Mouse (Mus musculus): ENCODE measurements around the gene Chchd10.
A peak's percentile ranks its signal among the peaks of the same experiment; 100 is the strongest.

The Chchd10 gene

DNA sequence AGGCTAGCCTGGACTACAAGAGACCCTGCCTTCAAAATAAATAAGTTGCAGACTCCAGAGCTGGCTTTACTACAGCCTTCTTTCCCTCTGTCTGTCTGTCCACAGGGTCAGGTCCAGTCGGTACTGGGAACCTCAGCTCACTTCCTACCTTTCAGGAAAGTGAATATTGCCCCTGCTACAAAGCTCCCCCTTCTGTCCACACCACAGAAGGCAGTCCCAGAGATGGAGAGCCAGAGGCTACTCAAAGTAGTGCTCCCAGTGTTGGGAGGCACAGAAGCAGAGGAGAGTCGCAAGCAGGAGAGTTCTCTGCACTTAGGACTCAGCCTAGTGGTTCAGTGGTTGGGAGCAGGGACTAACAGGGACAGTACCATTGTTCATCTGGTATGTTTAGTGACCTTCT lies 8.6 kb upstream of the Chchd10 start:
- DNase-seq (ENCODE audit: low read depth) = no peak

DNA sequence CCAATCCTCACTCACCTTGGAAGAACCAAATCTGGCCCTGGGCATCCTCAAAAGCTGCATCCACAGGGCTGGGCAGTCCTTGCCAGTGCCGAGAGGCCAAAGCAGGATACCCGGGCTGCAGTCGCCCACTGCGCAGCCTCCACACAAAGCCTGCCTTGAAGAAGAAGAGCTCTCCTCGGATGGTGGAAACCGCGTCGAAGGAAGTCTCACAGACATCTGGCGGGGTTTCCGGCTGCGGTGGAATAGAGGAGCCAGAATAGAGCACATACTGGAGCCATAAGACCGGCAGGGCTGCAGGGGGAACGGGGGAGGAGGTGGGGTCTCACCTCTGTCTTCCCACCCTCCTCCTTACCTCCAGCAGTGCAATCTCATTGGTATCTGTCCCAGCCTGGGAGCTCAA lies 6.5 kb upstream of the Chchd10 start:
- no peak for DNase-seq (ENCODE audit: low read depth)

DNA sequence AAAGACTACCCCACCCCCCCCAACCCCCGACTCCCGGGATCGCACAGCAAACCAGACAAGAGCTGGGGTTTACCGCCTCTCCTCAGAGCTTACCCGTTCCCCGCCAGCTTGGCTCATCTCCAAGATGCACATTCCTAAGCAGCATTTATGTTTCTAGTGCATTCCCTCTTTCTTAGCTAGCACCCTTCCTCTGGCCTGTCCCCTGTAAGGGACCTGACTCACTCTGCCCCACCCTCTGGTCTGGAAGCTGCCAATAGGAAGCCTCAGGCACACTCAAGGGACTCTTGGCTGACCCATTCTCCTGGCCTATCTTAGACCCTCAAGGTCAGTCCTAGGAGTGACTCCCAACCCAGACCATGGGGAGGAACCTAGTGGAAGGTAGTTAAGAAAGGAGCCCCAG lies 2.6 kb upstream of the Chchd10 start:
- DNase-seq (ENCODE audit: low read depth) = no peak

DNA sequence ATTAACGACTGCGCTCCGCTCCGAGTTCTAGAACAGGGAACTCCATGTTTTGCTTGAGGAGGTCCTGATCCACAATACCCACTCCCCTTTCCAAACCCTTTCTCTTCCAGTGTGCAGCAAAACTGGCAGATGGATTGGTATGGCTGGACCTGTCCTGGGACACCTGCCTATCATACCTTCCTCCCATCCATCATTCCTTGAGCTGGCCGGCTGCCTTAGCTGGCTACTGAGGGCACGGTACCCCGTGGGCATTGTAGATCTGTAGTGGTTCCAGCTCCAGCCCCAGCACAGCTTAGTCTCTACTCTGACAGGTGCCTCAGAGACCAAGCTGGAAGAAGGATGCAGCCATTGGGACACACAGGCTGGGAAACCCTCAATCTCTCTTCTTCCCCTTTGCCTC lies 1.6 kb upstream of the Chchd10 start:
- no peak for DNase-seq (ENCODE audit: low read depth)

DNA sequence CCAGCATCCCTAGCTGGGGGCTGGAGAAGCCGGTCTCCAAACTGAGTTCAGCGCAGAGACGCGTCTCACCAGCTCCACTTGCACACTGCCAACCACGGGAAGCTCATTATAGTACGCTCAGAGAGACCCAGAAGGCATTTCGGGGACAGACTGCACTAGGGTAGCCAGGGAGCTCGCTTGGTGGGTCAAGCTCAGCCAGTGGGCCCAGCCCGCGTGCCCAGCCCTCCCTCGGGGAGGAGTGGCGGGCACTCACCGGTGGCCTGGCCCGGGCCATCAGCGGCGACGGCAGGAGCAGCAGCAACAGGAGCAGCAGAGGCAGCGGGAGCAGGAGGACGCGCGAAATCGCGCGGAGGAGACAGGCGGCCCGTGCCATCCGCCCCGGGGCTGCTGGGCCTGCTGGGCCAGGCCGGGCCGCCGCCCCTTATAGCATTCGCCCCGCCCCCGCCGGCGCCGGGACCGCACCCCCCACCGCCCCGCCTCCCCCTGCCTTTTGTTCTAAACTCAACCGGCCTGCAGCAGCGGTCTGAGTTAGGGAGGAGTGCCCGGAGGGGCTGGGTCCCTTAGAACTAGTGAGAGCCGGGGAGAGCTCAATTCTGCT lies 750 bp upstream of the Chchd10 start:
- no peak for DNase-seq (ENCODE audit: low read depth)

DNA sequence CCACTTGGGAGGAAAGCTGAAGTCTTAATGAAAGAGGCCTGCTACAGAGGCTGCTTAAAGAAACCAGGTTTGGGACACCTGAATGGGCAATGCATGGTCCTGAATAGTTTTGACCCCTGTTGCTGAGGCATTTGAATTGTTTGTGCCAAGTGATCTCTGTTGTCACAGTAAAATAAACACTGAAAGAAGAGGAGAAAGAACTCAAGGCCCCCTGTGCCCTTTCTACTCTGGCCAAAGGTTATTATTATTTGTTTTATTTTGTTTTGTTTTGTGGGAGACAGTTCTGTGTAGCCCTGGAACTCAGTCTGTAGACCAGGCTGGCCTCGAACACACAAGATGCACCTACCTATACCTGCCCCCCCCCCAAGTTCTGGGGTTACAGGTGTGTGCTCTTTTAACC lies 2.1 kb downstream of the Chchd10 start:
- DNase-seq (ENCODE audit: low read depth) = no peak

DNA sequence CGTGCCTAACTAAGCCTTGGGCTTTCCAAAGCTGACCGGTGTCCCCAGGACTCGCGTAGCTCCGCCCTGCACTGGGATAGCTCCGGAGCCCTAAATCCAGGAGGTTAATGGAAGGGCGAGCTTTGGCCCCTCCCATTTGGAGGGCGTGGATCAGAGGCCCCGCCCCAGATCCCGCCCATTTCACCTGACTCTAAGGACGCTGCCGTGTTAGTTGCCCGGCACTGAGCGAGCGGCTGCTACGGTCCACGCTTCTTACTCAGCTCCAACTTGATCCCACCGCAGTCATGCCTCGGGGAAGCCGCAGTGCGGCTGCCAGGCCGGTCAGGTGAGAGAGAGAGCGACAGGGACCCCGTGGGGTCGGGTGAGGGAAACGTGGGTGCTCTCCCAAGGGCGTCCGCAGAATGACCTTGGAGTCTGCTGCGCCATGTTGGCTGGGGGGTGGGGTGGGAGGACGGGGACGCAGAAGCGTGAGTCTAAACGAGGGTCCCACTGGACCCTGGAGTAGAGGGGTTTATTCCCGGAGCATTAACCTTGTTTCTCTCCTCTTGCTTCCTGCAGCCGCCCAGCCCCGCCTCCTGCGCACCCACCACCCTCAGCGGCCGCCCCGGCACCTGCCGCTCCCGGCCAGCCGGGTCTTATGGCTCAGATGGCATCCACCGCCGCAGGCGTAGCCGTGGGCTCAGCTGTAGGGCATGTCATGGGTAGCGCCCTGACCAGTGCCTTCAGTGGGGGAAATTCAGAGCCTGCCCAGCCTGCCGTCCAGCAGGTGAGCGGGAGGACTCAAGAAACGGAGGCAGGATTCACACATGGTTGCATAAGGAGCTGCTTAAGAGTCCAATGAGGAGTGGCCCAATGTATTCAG lies 3.0 kb downstream of the Chchd10 start, which contains the start of gene Mmp11:
Gene Mmp11 (minus strand): TSS at position 817 of the 862 bp plus-strand sequence.
- DNase-seq (ENCODE audit: low read depth) = peak; percentile 84

DNA sequence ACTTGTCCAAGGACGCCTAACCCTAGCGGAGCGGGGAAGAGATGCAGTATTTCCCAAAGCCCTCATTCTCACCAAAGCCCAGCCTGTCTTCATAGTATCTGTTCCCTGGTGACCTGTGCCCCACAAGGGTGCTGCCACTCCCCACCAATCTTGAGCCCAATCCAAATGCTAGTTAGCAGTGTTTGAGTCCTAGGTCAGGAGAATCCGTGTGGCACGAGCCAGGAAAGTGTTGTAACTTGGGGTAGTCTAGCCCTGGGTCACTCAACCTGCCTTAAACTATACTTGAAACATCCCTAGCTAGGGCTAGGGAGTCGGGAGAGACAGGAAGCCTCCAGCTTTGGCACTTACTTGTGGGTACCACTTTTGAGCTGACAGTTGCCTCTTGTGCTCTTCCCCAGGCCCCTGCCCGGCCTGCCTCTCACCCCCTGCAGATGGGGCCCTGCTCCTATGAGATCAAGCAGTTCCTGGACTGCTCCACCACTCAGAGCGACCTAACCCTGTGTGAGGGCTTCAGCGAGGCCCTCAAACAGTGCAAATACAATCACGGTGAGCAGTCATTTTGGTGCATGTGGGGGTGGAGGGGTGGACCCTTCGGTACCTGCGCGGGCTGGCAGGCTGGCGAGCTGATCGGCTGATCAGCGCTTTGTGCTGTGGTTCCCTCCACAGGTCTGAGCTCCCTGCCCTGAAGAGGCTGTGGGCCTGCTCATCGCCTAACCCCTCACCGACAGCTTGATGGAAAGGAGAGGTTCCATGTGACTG lies 4.2 kb downstream of the Chchd10 start:
- no peak for DNase-seq (ENCODE audit: low read depth)

DNA sequence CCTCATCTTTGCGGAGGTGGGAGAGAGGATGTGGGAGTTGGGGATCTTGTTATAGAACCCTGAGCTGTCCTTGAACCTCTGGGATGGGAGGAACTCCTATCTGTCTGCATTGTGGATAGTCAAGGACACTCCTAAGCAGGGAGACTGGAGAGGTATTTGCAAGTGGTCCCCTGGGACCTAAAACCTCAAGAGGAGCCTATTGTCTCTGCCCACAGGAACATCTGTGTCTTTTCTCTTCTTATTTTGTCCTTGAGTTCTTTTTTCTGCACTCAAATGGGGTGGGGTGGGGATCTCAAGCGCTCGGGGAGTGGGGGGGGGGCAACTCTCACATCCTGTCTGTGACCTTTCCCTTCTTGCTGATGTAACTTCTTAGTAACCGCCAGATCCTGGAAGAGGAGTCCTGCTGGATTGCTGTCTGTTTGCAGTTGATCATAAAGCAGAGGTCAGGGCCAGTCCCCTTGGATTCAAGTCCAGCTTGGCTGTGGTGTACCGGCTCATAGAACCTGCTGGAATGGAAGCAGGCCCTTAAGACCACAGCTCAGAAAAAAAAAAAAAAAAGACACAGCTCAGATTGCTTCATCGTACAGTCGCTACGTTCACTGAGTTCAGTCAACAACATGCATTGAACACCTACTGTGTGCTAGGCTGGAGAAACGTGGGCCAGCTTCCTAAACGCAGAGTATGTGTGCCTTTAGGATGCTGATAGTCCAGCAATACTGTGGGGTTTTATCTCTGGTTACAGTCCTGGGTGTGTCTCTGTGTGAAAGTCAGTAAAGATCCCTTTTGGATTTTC lies 5.1 kb downstream of the Chchd10 start:
- no peak for DNase-seq (ENCODE audit: low read depth)

DNA sequence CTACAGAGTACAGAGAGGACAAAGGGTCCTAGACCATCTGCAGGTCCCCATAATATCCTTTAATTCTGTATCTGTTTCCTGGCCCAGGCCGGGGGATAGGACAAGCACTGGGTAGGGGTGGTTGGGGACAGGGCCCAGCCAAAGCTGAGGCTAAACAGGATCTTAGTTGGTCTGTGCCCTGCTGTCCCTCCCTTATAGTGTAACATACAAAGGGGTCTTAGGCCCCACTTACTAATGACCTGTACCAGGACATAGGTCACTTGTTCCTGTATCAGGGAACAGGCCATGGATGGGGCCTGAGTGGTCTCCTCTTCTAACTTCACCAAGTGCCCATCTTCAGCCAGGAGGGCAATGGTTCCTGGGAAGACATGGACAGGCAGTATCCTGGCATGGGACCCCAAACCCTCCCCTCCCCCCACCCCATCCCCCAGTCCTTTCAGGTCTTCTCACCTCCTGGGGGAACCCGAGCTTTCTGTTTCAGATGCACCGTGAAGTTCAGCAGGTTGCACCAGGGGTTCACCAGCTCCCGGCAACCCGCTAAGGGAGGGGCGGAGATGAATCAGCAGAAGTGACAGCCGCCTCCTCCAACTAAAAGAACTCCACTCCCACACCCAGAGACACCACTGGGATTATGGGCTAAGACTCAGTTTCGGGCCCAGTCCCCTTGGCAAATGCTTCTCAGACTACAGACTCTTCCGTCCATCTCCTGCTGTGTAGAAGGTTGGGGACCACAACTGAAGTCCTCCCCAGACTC lies 6.7 kb downstream of the Chchd10 start:
- peak; percentile 62 for DNase-seq (ENCODE audit: low read depth)

DNA sequence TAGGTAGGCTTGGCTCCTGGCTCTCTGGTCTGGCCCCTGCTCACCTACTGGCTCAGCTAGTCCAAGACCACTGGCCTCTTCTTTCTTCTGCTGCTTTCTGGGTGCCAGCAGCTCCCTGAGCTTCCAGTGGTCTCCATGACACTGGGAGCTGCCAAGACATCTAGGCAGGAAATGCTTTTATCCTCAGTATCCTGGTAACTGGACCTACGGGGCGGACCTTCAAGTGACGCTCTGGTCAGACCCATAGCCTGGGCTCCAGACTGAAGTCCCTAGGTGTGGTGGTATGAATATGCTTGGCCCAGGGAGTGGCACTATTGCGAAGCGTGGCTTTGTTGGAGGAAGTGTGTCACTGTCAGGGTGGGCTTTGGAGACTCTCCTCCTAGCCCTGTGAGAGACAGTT lies 7.6 kb downstream of the Chchd10 start, which contains the start of gene Gm867:
Gene Gm867 (minus strand): TSS at position 153 of the 400 bp plus-strand sequence.
- DNase-seq (ENCODE audit: low read depth) = no peak

DNA sequence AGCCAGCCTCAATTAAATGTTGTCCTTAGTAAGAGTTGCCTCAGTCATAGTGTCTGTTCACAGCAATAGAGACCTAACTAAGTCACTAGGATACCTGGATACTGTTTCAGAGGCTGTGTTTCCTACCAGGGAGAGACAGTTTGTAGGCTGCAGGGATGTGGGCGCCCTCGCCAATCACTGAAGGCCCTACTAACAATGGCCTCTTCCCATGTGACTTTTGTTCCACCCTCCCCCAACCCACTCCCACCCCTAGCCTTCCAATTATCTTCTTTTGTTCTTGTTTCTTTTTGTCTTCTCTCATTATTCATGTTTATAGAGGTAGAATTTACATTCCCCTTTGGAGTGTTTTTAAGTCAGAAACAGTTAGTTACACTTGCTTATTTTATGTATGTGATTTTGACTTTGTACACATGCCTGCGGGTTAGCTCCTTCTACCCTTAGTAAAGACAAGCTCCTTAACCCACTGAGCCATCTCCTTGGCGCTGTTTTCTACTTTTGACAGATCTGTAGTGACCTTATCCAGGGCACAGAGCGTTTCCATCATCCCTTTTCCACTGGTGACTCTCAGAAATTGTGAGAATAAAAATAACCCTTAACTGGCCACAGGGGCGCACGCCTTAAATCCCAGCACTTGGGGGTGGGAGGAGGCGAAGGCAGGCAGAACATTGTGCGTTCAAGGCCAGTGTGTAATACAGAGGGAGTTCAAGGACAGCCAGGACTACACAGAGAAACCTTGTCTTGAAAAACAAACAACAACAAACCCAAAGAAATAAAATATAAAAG lies 8.3 kb downstream of the Chchd10 start:
- no peak for DNase-seq (ENCODE audit: low read depth)

DNA sequence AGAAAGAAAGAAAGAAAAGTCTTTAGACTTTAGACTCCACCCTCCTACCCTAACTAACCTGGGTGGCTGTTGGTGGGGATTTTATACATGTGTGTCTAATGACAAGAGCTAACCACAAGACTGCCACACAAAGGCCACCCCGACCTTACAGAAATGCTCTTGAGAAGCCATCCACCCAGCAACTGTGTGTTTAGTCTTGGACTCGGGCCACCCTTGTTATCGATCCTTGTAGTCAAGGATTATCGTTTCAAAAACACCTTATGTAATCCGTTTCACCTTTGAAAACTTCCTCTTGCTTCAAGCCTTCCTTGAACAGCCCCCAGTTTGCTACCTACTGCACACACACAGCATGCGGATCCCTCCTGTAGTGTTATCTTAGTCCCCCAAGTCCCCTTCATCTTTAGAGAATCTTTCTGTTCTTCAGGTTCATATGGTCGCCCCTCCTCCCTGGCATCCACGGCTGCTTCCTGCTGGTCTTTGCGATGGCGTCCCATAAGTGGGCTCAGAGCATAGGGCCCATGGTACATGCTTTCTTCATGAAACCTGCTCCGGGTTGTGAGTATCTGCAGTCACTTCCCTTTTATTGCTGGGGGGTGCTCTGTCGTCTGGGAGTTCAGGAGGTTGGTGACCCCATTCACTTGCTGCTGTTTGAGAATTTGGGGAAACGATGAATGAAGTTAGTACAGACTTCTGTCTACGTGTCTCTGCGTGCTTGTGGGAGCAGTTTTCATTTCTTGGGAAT lies 10.0 kb downstream of the Chchd10 start, which contains the start of gene Vpreb3:
Gene Vpreb3 (plus strand): TSS at position 322 of the 742 bp plus-strand sequence.
- DNase-seq (ENCODE audit: low read depth) = no peak

DNA sequence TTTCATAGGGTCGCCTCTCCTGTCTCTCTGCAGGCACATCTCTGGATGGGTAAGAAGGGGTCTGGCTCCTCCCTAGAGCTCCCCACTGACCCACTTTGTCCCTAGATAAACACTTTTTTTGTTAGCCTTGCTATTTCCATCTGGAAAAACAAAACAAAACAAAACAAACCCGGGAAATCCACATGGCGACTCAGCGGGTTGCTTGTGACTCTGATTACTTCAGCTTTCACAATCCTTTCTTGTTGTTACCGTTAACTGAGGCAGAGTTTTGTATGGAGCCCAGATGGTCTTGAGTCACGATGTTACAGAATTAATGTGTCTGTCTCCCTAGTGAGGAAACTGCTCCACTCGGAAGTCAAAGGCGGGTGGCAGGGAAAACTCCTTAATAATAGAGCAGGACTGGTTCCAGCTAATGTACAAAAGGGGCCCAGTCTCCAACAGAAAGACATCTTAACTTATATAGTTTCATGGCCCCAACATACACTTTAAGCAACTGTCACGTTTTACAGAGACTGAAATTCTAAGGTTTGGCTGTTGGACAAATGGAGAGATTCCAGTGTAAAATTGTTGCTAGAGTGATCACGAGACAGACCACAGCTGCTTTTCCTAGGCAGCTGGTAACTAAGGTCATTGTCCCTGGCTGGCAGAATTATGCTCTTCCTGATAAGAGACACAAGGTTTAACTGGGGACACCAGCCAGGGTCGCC lies 11.3 kb downstream of the Chchd10 start:
- DNase-seq (ENCODE audit: low read depth) = no peak

DNA sequence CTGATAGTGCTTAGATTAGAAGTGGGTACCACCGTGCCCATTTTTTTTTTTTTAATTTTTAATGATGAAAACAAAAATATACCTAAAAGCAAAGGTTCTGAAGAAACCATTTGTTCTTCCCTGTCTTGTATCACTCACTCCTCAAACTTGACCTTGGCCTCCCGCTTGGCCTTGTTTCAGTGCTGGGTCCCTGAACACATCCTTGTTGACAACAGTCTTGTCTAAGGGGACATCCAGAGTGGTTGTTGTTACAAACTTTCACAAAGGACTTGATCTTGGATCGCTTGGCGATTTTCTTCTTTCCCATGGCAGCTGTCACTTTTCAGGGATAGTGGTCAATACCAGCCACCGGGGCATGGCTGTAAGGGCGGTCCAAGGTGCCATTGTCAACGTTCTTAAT lies 12.3 kb downstream of the Chchd10 start:
- no peak for DNase-seq (ENCODE audit: low read depth)

DNA sequence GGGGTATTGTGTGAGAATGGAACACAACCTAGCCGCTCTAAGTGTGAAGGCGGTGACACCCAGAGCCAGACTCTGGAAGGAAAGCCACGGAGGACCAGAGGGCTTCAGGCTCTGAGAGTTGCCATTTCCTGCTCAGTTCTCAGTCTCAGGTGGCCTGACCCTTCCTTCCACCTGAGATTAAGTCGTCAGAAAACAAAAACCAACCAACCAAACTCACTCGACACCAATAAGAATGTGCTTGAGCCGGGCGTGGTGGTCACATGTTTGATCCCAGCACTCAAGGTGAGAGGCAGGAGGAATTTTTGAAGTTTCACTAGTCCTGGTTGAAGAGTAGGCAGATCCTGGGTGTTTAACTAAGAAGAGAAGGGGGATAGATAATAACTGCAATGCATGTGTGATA lies 13.0 kb downstream of the Chchd10 start:
- no peak for DNase-seq (ENCODE audit: low read depth)

DNA sequence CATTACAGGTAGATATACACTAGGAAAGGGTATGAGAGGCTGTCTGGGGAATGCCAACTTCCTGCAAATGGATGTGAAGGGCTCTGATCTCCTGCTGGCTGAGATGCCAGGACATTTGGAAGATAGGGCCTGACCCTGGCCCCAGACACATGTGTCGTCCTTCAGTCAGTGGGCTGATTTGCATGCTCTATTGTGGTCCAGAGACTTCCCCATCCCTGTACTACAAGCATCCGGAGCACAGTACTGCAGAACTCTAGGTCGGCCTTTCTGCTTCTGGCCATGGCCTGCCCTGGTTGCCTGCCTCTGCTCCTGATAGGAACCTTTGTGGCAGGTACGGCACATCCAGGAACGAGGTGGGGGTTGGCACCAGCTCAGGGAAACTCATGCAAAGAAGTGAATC lies 15.1 kb downstream of the Chchd10 start:
- no peak for DNase-seq (ENCODE audit: low read depth)

DNA sequence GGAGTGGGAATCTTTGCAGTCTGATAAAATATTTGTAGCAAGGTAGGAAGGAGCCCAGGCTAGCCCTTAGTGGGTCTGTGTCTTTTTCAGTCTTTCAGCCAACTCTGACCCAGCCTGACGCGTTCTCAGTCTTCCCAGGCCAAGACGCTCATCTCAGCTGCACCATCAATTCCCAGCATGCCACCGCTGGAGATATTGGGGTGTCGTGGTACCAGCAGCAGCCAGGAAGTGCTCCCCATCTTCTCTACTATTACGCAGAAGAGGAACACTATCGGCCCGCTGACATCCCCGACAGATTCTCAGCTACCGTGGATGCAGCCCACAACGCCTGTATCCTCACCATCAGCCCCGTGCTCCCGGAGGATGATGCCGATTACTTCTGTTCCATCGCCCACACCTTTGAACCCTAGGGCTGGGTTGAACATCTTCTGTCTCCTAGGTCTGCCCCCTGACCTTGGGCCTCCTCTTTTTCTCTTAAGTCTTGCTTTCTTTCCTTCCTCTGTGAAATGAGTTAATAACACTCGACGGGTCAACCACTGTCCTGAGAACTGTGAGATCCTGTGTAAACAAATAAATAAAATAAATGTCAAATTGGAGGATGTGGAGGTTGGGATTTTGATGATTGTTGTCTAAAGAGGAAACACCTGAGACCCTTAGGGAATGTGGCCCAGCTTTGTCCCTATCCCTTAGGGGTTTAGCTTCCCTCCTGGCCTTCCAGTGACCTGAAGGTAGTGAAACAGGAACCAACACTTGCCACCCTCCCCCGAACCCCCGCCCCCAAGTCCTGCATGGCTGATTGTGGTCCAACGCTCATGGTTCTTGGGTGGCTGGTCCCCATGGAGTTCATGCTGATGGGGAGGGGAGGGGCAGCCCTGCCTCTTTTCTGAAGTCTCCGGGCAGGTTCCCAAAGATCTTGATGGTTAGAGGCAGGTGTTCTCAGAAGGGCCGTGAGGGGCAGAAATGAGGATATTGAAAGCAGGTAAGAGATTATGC lies 16.4 kb downstream of the Chchd10 start:
- no peak for DNase-seq (ENCODE audit: low read depth)

Data from c-Kit-positive CD71-positive TER-119-negative erythroid progenitor cells, embryonic 14.5 days (primary cell).